Mouse (Mus musculus): Measurements from ENCODE around the gene Cap2.

- no peak for TF ChIP-seq CTCF (IDR thresholded peaks at IDR 0.05; ENCODE audit: low read depth)
- TF ChIP-seq EP300 (optimal IDR thresholded peaks at IDR 0.05): no peak
These were observed 31.9 kb downstream of the Cap2 start for GRCm38 (mm10) chr13:46533342-46534129.
